Mouse (Mus musculus) CD4-positive, CD25-positive, alpha-beta regulatory T cell, adult 2 months (primary cell): ENCODE measurements around the gene Olfr223.
"Not testable (repeated sequence)": the region's sequence is repeated elsewhere in the genome, so short reads cannot be mapped to it uniquely, and the experiment has no call there.

Experiments
- DNase-seq: peaks from one replicate; pipeline ENCODE4 v3.0.0-alpha.2; 2012; ENCODE audit warnings: low read depth, low spot score

Gene Olfr223

GRCm38 (mm10) chr11:59593189-59593588 is at the start of gene Olfr223:
Gene Olfr223 (minus strand): TSS chr11:59593289.
- no peak for DNase-seq

GRCm38 (mm10) chr11:59642420-59642819 is 49.3 kb upstream of the Olfr223 start:
- no peak for DNase-seq

DNA sequence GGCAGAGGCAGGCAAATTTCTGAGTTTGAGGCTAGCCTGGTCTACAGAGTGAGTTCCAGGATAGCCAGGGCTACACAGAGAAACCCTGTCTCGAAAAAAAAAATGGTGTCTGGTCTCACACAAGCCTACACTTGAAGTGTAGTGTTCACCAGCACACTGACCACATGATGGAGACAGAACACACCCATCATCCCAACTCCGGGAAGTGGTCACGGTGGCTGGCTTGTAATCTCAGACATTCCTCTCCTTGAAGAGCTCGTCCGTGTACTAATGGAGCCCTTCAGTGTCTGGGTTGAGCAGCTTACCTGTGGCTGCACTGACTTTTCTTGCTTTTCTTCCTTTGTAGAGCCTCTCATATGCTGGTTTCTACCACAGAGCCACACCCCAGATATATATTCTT is 48.1 kb upstream of the Olfr223 start:
- no peak for DNase-seq

DNA sequence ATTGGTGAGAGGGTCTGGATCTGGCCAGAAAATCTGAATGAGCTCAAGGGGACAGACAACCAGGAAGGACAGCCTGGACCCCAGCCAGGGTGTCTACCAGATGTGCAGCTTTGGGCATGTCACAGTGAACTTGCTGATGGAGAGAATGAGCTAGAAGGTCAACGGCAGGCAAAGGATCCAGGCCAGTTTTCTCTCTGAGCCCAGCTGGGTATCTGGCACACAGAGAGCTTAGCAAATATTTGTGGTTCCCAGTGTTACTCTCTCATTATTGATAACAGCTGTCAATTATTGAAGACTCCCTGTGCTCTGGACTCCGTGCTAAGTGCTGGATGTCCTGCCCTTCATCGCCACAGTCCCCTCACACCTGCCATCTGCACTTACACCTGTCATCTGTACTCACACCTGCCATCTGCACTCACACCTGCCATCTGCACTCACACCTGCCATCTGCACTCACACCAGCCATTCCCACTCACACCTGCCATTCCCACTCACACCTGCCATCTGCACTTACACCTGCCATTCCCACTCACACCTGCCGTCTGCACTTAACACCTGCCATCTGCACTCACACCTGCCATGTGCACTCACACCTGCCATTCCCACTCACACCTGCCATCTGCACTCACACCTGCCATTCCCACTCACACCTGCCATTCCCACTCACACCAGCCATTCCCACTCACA is 47.0 kb upstream of the Olfr223 start:
- DNase-seq: no peak

- DNase-seq: peak; percentile 19
Observed at GRCm38 (mm10) chr11:59636695-59637414, 43.8 kb upstream of the Olfr223 start.

- no peak for DNase-seq
Observed at GRCm38 (mm10) chr11:59635821-59636694, 43.0 kb upstream of the Olfr223 start.

DNA sequence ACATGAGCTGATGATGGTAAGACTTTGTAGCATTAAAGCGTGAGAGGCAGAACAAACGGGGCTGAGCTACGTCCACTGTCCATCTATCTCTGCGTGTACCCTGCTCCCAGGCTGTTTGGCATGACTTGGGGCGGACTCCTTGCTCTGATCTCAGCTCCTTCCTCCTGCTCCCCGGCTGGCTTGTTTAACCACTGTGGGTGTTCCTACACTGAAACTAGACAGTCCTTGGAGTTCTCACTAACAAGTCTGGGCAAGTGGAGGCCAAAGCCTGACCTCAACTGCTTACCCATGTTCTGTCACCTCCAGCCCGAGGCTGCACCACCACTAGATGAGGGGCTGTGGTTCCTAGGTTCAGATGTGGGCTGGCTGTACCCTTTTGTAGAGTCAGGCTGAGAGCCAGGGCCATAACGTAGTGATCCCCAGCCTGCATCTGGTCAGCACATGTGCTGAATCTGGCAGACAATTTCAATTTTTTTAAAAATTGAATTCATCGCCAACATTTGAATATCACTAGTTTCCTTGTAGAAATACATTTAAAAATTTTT is 42.2 kb upstream of the Olfr223 start:
- no peak for DNase-seq

DNA sequence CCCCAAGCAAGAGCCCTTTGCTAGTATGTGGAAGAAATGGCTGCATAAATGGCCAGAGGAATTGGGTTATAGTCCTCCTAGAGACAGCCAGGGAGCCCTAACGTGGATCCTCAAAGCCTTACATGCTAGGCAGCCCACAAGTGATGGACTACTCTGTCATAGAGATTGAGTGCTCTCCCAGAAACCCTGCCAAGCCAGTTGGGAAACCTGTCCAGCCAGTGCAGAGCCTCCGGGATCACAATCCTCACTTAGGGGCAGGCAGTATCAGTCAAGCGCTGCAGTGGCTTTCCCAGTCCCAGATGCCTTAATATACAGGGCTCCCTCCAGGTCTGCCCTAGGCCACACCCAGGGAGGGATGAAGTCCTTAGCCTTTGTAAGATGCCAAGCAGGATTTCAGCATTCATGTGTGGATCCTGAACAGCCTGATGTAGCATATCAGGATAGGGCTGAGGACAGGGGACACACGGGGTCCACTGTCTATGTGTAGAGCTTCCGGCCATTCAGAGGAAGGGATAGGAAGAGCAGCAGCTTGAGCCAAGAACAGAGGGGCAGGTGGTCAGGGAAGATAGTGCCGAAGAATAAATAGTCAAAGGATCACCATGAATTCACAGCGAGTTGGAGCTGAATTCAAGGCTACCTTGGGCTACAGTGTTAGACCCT is 41.0 kb upstream of the Olfr223 start:
- no peak for DNase-seq

- DNase-seq: peak; percentile 77
Observed at GRCm38 (mm10) chr11:59633037-59633436, 39.9 kb upstream of the Olfr223 start.

DNA sequence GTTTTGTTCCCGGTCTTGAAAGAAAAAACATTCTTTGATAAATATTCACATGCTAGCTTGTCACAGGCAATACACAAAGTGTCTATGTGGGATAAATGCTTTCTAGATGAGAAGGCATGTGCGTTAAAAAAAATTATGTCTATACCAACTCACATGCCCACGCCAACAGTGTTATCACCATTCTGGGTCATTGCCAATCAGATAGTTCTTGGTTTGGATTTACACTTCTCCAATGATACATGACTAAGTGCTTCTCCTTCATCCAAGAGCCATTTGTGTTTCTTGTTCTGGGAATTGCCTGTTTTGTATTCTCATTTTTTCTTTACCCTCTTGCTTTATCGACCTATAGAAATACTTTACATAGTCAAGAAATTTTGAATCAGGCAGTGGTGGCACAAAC is 38.9 kb upstream of the Olfr223 start:
- DNase-seq: no peak

DNA sequence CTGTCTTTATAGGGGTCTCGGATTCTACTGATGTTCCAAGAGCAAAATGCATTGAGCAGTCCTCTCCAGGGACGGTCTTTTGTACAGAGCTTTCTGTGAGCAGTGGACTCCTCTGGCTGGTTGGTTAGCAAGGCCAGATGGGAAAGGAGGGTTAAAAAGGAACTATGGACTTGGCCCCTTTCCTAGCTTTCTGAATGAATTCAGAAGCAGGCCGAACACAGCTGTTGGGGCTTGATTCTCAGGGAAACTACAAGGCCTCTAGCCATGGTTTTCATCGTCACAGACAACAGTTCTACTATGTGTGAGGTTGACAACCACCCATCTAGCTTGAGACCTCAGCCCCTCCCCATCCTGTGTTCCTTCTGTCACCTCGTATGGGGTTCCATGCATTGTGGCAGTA is 36.8 kb upstream of the Olfr223 start:
- no peak for DNase-seq

DNA sequence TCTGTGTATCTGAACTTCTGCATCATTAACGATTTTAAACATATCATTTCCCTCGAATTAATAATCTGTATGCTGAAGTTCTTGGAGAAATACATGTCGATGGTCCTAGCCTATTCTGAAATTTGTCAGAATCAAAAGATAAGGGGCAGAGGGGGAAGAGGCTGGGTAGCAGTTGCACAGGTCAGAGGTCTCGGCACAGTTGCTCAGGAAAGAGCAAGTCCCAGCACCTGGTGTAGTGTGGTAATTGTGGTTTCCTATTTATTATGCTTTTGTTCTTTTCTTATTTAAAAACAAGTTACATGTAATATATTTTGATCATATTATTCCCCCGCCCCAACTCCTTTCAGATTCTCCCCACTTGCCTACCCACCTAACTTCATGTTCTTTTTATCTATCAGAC is 35.1 kb upstream of the Olfr223 start:
- peak; percentile 31 for DNase-seq

DNA sequence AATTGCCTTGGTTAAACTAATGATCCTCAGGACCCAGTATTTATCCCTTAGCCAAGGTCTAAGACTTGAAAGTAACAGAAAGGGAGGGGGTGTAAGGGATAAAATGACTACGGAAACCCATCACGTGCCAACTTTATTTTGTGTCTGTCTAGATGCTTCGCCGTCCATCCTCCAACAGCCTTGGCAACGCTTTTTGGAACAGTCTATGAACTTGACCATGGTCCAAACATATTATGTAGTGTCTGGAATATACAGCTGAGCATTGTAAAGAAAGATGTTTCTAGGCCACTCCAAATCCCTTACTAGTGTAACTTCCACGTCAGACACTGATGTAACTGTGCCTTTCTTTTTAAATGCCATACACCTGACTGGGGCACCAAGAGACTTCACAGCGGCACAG is 33.1 kb upstream of the Olfr223 start:
- no peak for DNase-seq

DNA sequence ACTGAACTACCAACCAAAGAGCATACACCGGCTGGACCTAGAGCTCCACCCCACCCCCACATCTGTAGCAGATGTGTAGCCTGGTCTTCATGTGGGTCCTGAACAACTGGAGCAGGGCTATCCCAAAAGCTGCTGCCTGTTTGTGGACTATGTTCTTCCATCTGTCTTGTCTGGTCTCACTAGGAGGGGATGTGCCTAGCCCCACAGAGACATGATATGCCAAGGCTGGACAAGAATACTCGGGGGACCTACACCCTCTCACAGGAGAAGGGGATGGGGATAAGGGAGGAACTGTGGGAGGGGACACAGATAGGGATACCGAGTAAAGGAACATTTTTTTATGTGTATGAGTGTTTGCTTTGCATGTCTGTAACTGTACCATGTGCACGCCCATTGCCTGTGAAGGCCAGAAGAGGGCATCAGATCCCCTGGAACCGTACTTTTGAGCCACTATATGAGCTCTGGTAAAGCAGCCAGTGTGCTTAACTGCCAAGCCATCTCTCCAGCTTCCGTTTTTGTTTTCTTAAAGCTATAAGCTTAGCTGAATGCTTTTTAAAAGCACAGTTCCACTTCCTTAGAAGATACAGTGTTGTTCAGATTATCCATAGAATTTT is 31.0 kb upstream of the Olfr223 start:
- DNase-seq: peak; percentile 80

DNA sequence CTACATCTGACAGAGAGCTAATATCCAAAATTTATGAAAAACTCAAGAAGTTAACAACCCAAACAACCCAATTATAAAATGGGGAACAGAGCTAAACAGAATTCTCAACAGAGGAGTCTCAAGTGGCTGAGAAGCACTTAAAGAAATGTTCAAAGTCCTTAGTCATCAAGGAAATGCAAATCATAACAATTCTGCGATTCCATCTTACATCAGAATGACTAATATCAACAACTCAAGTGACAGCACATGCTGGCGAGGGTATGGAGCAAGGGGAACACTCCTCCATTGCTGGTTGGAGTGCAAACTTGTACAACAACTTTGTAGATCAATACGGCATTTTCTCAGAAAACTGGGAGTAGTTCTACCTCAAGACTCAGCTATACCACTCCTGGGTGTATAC is 29.1 kb upstream of the Olfr223 start:
- no peak for DNase-seq

DNA sequence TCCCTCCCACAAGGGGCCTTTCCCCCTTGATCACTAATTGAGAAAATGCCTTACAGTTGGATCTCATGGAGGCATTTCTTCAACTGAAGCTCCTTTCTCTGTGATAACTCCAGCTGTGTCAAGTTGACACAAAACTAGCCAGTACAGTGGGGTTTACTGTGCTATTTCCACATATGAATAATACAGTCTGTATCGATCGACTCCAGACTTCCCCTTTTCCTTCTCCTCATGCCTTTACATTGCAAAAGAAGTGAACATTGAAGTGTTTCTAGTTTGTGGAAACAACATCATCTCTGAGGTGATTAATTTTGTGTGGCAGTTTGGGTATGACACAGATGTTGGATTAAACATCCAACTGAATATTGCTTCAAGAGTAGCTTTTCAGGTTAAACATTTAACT is 23.9 kb upstream of the Olfr223 start:
- DNase-seq: not testable (repeated sequence)

GRCm38 (mm10) chr11:59614120-59614519 is 21.0 kb upstream of the Olfr223 start:
- DNase-seq: no peak

GRCm38 (mm10) chr11:59611646-59612045 is 18.6 kb upstream of the Olfr223 start:
- DNase-seq: no peak

GRCm38 (mm10) chr11:59602287-59602686 is 9.2 kb upstream of the Olfr223 start:
- DNase-seq: no peak

DNA sequence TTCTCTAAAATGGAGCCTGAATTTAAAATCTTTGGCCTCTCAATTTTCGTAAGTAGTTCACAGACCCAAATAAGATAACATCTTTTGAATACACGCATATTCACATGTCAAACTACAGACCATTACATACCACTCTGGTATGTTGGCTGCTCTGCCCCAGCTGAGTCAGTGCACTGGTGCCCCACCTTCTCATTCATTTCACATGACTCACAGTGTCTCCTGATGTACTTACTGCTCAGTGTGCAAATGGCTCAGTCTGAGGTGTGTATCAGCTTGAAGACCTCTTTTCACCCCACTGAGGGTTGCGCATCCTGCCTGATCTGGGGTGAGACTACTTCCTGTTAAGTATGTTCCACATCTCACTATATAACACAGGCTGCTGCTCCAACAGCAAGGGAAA is 7.8 kb upstream of the Olfr223 start:
- DNase-seq: no peak

DNA sequence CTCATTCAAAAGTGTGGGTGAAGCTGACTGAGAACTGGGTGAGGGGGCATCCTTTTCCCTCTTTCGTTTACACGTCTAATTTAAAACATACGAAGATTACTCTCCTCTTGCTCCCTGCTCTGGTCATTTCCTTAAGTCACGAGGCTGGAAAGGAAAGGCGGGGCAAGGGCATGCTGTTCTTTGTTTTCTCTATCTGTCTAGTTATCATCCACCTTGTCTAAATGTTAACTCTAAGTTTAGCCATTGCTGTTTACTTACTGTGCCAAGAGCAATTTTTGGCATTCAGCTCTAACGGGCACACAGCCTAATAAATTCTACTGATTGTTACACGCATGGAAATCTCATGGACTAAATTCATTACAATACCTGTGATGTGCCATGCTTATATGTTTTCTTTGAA is 6.1 kb upstream of the Olfr223 start:
- no peak for DNase-seq
